Mouse (Mus musculus): Measurements from ENCODE around the gene Zcwpw1.
"Not testable (repeated sequence)": the region's sequence is repeated elsewhere in the genome, so short reads cannot be mapped to it uniquely, and the experiment has no call there.

The Zcwpw1 gene

GRCm38 (mm10) chr5:137787151-137787928 lies at the start of gene Zcwpw1, which contains the start of gene Mepce:
Zcwpw1 (plus strand) TSS chr5:137787798.
Mepce (minus strand) TSS chr5:137787655.
- peak; percentile 94 to 95 for DNase-seq (ENCODE audit: low spot score in 2 of 2)

- DNase-seq (ENCODE audit: low spot score in 2 of 2) = no peak
These were observed 49.1 kb upstream of the Zcwpw1 start for GRCm38 (mm10) chr5:137738516-137738915.

GRCm38 (mm10) chr5:137739471-137739870 lies 48.1 kb upstream of the Zcwpw1 start:
- no peak for DNase-seq (ENCODE audit: low spot score in 2 of 2)

DNA sequence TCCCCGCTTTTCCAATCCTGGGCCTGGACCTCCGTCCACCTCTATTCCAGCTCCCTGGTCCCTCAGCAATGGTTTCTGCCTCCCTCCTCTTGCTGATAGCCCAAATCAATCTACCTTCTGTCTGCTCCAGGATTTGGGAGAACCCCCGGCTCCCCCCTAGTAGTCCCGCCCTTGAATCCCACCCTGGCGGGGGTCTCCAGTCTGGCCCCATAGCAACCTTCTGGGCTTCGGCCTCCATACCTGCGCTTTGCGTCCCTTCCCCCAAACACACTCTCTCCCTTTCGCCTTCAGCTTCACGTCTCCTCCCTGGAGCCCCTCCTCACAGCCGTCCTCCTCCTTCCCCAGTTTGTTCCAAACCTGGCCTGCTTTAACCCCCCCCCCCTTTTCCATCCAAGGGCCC lies 47.1 kb upstream of the Zcwpw1 start:
- no peak for DNase-seq (ENCODE audit: low spot score in 2 of 2)

- DNase-seq (ENCODE audit: low spot score in 2 of 2) = peak; percentile 58 to 65
These were observed 46.3 kb upstream of the Zcwpw1 start, which contains the start of gene Nyap1 for GRCm38 (mm10) chr5:137741023-137741931. Nyap1 (minus strand) TSS chr5:137741607.

DNA sequence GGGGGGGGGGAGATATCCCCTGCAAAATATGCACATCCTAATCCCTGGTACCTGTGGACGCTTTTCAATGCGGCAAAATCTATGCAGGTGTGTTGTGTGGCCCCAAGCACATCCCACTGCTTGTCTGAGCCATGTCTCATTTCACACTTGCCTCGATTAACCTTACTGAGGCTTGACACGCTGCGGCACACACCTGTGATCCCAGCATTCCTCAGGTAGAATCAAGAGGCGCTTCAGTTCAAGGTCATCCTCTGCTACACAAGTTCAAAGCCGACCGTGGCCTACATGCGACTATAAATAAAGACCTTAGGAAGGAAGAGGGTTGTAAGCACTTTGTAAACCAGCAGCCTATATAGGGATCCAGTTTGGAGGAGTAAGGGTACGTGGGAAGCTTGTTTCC lies 45.5 kb upstream of the Zcwpw1 start:
- no peak for DNase-seq (ENCODE audit: low spot score in 2 of 2)

GRCm38 (mm10) chr5:137742836-137743235 lies 44.8 kb upstream of the Zcwpw1 start:
- no peak for DNase-seq (ENCODE audit: low spot score in 2 of 2)

DNA sequence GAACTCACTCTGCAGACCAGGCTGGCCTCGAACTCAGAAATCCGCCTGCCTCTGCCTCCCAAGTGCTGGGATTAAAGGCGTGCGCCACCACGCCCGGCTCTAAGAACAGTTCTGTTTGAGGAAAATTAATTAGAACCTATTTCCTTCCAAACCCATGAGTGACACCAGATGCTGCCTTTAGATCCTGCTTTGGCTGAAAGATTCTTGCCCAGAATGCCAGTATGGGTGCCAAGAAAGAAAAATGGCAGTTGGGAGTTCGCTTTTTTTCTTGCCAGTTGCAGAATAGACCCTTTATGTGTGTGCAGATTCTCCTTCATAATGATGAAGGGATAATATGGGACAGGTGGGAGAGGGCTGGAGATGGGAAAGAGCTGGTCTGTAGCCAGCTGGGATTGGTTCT lies 43.4 kb upstream of the Zcwpw1 start:
- no peak for DNase-seq (ENCODE audit: low spot score in 2 of 2)

GRCm38 (mm10) chr5:137745214-137746171 lies 42.1 kb upstream of the Zcwpw1 start, which contains the start of gene Tsc22d4:
Tsc22d4 (plus strand) TSS chr5:137745730.
- peak; percentile 81 to 90 for DNase-seq (ENCODE audit: low spot score in 2 of 2)

- peak; percentile 52 to 69 for DNase-seq (ENCODE audit: low spot score in 2 of 2)
These were observed 41.2 kb upstream of the Zcwpw1 start for GRCm38 (mm10) chr5:137746282-137746850.

DNA sequence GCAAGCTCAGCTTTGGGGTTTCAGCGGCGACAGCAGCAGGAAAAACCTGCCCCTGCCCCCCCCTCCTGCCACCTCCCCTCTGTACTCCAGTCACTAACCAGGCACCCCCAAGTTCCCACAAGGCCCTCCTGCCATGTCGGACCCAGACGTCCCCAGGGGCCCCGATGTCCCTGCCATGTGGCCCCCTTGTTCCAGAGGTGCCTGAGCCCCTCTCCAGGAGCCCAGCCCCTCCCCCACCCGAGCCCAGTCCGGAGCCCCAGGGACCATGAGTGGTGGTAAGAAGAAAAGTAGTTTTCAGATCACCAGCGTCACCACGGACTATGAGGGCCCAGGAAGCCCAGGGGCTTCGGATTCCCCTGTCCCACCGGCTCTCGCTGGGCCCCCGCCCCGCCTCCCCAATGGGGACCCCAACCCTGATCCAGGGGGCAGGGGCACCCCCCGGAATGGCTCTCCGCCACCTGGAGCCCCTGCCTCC lies 40.7 kb upstream of the Zcwpw1 start:
- peak in 1 of 2 experiments; percentile 31 for DNase-seq (ENCODE audit: low spot score in 2 of 2)

- DNase-seq (ENCODE audit: low spot score in 2 of 2) = peak in 1 of 2 experiments; percentile 50
These were observed 40.2 kb upstream of the Zcwpw1 start for GRCm38 (mm10) chr5:137747326-137747961.

DNA sequence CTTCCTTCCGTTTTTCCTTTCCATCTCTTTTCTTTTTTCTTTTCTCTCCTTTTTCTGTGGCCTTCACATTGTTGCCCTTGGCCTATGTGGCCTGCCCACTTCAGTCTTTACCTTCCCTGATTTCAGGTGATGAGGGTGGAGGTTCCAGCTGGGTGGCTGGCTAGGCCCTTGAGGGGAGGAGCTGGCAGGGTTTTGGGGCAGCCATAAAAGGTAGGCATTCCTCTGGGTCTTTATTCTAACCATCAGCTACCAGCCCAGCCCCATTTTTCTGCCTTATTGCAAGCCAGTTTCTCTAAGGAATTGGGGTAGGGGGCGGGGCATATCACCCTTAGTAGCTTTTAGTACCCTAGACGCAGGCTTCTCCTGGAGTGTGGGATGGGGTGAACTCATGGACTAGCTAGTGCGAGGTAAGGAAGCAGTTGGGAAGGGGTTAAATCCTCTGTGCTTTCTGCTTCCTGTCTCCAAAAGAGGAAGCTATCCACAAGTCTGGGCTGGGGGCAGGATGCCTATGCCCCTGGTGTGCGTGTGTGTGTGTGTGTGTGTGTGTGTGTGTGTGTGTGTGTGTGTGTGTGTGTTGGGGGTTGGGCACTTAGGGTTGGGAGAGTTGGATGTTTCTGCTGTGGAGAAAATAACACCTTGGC lies 39.3 kb upstream of the Zcwpw1 start:
- DNase-seq (ENCODE audit: low spot score in 2 of 2) = no peak

GRCm38 (mm10) chr5:137749196-137749836 lies 38.3 kb upstream of the Zcwpw1 start:
- DNase-seq (ENCODE audit: low spot score in 2 of 2) = no peak

DNA sequence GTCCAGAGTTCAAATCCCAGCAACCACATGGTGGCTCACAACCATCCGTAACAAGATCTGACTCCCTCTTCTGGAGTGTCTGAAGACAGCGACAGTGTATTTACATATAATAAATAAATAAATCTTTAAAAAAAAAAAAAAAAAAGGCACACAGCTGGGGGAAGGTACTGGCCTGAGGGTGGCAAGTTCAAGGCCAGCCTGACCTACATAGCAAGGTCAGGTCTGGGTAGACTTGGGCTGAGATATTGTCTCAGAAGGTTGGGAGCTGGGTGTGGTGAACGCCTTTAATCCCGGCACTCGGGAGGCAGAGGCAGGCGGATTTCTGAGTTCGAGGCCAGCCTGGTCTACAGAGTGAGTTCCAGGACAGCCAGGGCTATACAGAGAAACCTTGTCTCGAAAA lies 37.4 kb upstream of the Zcwpw1 start:
- not testable (repeated sequence) for DNase-seq (ENCODE audit: low spot score in 2 of 2)

DNA sequence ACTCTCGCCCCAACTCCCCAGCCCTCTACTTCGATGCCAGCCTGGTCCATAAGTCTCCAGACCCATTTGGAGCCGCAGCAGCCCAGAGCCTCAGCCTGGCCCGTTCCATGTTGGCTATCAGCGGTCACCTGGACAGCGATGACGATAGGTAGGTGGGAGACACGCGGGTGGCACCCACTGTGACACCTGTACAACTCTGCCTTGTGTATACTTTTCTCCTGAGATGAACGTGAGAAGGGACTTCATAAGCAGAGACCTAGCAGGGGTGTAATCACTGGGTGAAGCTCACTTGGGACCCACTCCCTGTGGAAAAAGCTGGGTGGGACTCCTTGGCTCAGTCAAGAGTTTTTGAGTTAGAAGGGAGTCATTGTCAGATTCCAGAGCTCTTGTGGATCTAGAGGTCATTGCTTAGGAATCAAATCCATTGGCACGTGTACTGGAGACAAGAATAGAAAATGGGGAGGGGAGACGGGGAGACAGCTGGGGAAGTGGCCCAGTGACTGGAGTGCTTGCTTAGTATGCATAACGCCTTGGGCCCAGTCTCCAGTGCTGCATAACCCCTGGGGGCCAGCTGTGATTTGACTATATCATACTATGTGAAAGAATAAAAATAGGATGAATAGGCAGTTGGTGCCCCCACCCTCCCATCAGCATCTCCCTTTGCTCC lies 36.2 kb upstream of the Zcwpw1 start:
- DNase-seq (ENCODE audit: low spot score in 2 of 2) = no peak

- no peak for DNase-seq (ENCODE audit: low spot score in 2 of 2)
These were observed 35.6 kb upstream of the Zcwpw1 start for GRCm38 (mm10) chr5:137751988-137752387.

GRCm38 (mm10) chr5:137753111-137753832 lies 34.3 kb upstream of the Zcwpw1 start:
- peak in 1 of 2 experiments; percentile 35 for DNase-seq (ENCODE audit: low spot score in 2 of 2)

Measured in urinary bladder, postnatal 36 days (tissue).